Mouse (Mus musculus) kidney, embryonic 14.5 days (tissue): ENCODE results near the gene Cfap97d1. TPM values are rescaled to one million over a fixed set of nuclear protein-coding genes. Genes with fewer than 3 reads are reported as not detected.
A peak's percentile ranks its signal among the peaks of the same experiment; 100 is the strongest.

Experiments used
- ATAC-seq: fragments of 200-750 bp; cut with Nextera tagmentation; 2 replicates; pipeline ENCODE4 v1.8.0; 2017; ENCODE audit warnings: moderate number of reproducible peaks, mild to moderate bottlenecking, moderate TSS enrichment, moderate library complexity; ENCODE audit not compliant: low FRiP score, low TSS enrichment
- H3K27ac ChIP-seq: fragments of 300-500 bp; sonication (generic); 2 replicates; pipeline ENCODE4 v1.5.1; 2014; ENCODE audit warnings: low read depth, mild to moderate bottlenecking, low read length, moderate library complexity, mixed read lengths
- H3K27me3 ChIP-seq: fragments of 300-500 bp; sonication (generic); 2 replicates; pipeline ENCODE4 v1.6.1; 2014; ENCODE audit warnings: mild to moderate bottlenecking, low read length; ENCODE audit not compliant: control insufficient read depth, insufficient read depth
- H3K36me3 ChIP-seq: fragments of 300-500 bp; sonication (generic); 2 replicates; pipeline ENCODE4 v1.6.1; 2014; ENCODE audit warnings: low read length, mixed read lengths; ENCODE audit not compliant: control insufficient read depth, insufficient read depth
- H3K4me1 ChIP-seq: fragments of 300-500 bp; sonication (generic); 2 replicates; pipeline ENCODE4 v1.6.1; 2014; ENCODE audit warnings: low read length, mixed read lengths; ENCODE audit not compliant: control insufficient read depth, insufficient read depth
- H3K4me2 ChIP-seq: fragments of 300-500 bp; sonication (generic); replicated peaks from 2 replicates; pipeline ENCODE4 v1.6.1; 2014; ENCODE audit warnings: low read depth, mild to moderate bottlenecking, low read length
- H3K4me3 ChIP-seq: fragments of 300-500 bp; sonication (generic); 2 replicates; pipeline ENCODE4 v1.5.1; 2014; ENCODE audit warnings: mild to moderate bottlenecking, low read length
- H3K9ac ChIP-seq: fragments of 300-500 bp; sonication (generic); 2 replicates; pipeline ENCODE4 v1.6.1; 2014; ENCODE audit warnings: low read depth, mild to moderate bottlenecking, low read length, moderate library complexity
- H3K9me3 ChIP-seq: fragments of 300-500 bp; sonication (generic); 2 replicates; pipeline ENCODE4 v1.6.1; 2016; ENCODE audit warnings: low read length; ENCODE audit not compliant: control insufficient read depth
- WGBS: fragments of 180-500 bp; shearing (Covaris S2); extraction: QIAGEN DNeasy Blood & Tissue Kit; methylation state at CpG from one replicate; pipeline ENCODE4 v1.1.7; 2014; 5-methylcytosine and 5-hydroxymethylcytosine counted together
- polyA plus RNA-seq: library from polyadenylated mRNA; unstranded; fragments of >200 nt; fragmentation: Nextera tagmentation; extraction: Ambion mirVana; gene quantifications from 2 replicates; pipeline ENCODE4 v1.2.1, GENCODE M21; 2014

The Cfap97d1 gene
- polyA plus RNA-seq, 1 experiment from 2014 or later = not detected

DNA sequence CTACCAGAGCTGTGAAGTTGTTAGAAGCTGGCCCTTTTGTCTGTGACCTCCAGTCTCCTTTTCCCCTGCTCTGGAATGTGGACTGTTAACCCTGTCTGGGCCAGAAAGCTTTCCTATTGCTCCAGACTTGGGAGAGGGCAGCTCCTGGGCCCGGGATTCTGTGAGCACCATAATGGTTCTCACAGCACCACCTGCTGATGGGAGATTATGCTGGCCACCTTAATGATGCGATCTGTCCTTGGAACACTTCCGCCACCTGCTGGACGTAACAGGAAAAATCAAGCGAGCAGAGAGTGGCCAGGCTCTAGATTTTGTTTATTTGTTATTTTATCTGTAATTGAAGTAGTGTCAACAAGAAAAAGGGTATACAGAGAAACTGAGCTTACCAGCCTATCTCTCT lies 15.3 kb upstream of the Cfap97d1 start:
- Histone ChIP-seq H3K9ac (no peak overlapping the region), H3K9me3 (no peaks in the 10 kb centered on the region), H3K27ac (no peak overlapping the region), H3K4me1 (peaks cover 42% of the 10 kb centered on the region), H3K4me2 (0 out of 2 replicates have a peak overlapping the region, but pooled peaks have one; percentile 1), H3K36me3 (no peaks in the 10 kb centered on the region; the same call in 1 of the 2 replicates), H3K27me3 (peaks cover 21% of the 10 kb centered on the region), H3K4me3 (no peak overlapping the region)
- peak; percentile 48 for ATAC-seq
- WGBS = 0% methylated on average over 5 of the region's 5 CpGs

DNA sequence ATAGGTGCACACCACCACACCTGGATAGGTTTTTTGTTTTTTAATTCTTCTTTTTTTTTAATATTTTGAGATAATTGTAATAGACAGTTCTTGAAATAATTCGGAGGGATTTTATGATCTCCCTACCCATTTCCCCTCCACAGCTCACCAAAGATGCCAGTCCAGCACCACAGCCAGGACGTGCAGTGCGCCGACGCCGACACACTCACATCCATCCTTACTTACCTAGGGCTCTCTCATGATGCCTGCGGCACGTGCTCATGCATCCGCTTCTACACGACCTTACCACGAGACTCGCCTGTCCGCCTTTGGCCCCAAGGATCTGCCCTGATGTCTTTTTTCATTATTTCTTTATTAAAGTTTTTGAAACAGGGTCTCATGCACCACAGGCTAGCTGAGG lies 14.2 kb upstream of the Cfap97d1 start:
- Histone ChIP-seq H3K9me3 (no peaks in the 10 kb centered on the region), H3K27me3 (peaks cover 12% of the 10 kb centered on the region; the same call in 1 of the 2 replicates), H3K4me3 (no peak overlapping the region), H3K4me1 (peaks cover 38% of the 10 kb centered on the region), H3K9ac (no peak overlapping the region), H3K4me2 (no peak overlapping the region), H3K27ac (no peak overlapping the region), H3K36me3 (no peaks in the 10 kb centered on the region; the same call in 1 of the 2 replicates)
- 83% methylated on average over 13 of the region's 13 CpGs for WGBS
- ATAC-seq = no peak

DNA sequence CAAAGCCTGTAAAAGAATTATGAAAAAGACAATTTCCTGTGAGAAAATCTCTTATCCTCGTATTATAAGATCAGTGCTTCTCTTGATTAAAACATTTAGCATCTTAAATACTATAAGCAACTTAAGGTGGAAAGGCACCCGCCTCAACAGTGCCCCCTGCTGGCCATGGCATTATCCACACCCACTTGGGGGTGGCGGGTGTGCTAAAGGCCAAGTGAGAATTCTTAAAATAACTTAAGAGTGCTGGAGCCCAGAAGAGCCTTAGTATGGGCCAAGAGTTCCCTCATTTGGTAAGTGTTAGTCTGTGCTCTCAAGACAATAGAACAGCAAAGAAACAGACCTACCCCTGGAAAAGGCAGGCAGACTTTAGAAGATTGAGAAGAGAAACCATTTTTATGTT lies 12.7 kb upstream of the Cfap97d1 start:
- H3K9ac ChIP-seq = no peak overlapping the region
- peaks cover 23% of the 10 kb centered on the region for H3K4me1 ChIP-seq
- no peaks in the 10 kb centered on the region for H3K9me3 ChIP-seq
- H3K4me2 ChIP-seq = no peak overlapping the region
- H3K36me3 ChIP-seq = no peaks in the 10 kb centered on the region; the same call in 1 of the 2 replicates
- 57% methylated on average over 3 of the region's 3 CpGs for WGBS
- H3K27ac ChIP-seq = no peak overlapping the region
- H3K27me3 ChIP-seq = peaks cover 4% of the 10 kb centered on the region; the same call in 1 of the 2 replicates
- ATAC-seq = no peak
- no peak overlapping the region for H3K4me3 ChIP-seq

DNA sequence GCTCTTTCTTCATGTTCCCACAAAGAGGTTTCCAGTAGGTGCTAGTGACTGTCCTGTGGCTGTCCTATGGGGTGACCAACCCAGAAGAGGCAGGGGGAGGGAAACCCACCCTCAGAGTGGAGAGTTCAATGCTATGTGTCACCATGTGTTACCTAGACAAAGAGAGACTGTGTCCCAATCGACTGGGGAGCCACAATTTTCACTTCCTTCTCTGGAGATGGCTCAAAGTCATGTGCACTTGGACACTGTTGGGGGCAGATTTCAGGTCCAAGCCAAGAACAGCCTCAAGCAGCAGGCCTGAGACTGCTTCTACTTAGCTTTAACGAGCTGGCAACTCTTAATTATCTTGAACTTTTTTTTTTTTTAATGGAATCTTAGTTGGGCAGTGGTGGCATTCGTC lies 12.0 kb upstream of the Cfap97d1 start:
- no peak for ATAC-seq

DNA sequence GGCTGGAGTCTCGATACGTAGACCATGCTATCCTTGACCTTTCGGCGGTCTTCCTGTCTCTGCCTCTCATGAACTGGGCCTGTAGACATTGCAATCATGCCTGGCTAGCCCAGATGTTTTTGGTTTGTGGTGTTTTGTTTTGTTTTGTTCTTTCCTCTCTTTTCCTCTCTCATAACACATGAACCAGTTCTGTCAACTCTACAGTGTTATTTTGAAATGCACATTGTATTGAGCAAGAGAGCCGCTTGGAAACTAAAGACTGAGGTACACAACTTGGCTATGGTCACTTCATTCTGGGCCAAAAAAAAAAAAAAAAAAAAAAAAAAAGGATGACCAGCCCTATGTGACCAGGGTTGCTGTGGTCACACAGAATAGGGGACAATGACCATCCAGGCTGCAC lies 11.4 kb upstream of the Cfap97d1 start:
- H3K4me1 ChIP-seq = peaks cover 12% of the 10 kb centered on the region
- H3K9me3 ChIP-seq = peaks cover 2% of the 10 kb centered on the region; the same call in 1 of the 2 replicates
- 91% methylated on average over 5 of the region's 5 CpGs for WGBS
- no peak overlapping the region for H3K4me2 ChIP-seq
- no peak overlapping the region for H3K27ac ChIP-seq
- no peak for ATAC-seq
- no peaks in the 10 kb centered on the region for H3K27me3 ChIP-seq
- no peak overlapping the region for H3K4me3 ChIP-seq
- no peaks in the 10 kb centered on the region; the same call in 1 of the 2 replicates for H3K36me3 ChIP-seq
- no peak overlapping the region for H3K9ac ChIP-seq

More for the DNA sequence above, 12.0 kb upstream of the Cfap97d1 start:
- Histone ChIP-seq H3K4me1 (peaks cover 16% of the 10 kb centered on the region), H3K9ac (no peak overlapping the region), H3K9me3 (peaks cover 2% of the 10 kb centered on the region; the same call in 1 of the 2 replicates), H3K36me3 (no peaks in the 10 kb centered on the region; the same call in 1 of the 2 replicates), H3K4me2 (no peak overlapping the region), H3K27ac (no peak overlapping the region), H3K4me3 (no peak overlapping the region), H3K27me3 (no peaks in the 10 kb centered on the region)
- 75% methylated on average over 3 of the region's 3 CpGs for WGBS

DNA sequence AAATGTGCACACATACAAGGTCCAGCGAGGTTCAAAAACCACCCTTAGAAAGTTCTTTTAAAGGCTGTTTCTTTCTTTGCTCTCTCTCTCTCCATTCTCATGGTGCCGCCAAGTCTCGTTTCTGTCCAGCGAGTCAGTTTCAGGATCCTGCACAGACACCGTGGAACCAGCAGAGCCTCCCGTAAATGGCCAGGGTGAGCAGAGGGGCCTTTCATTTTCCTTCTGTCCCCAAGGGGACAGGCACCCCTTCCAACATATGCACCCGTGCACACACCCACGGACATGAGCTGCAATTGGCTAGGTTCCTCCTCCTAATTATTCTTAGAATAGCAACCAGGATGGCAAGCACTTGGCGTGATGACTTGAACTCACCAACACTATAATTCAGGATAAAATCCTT lies 10.6 kb upstream of the Cfap97d1 start:
- no peaks in the 10 kb centered on the region; the same call in 1 of the 2 replicates for H3K36me3 ChIP-seq
- WGBS = 73% methylated on average over 9 of the region's 9 CpGs
- H3K27me3 ChIP-seq = no peaks in the 10 kb centered on the region
- H3K27ac ChIP-seq = no peak overlapping the region
- H3K4me3 ChIP-seq = no peak overlapping the region
- H3K4me1 ChIP-seq = peaks cover 14% of the 10 kb centered on the region
- no peak for ATAC-seq
- H3K9me3 ChIP-seq = peaks cover 2% of the 10 kb centered on the region; the same call in 1 of the 2 replicates
- no peak overlapping the region for H3K9ac ChIP-seq
- no peak overlapping the region for H3K4me2 ChIP-seq

DNA sequence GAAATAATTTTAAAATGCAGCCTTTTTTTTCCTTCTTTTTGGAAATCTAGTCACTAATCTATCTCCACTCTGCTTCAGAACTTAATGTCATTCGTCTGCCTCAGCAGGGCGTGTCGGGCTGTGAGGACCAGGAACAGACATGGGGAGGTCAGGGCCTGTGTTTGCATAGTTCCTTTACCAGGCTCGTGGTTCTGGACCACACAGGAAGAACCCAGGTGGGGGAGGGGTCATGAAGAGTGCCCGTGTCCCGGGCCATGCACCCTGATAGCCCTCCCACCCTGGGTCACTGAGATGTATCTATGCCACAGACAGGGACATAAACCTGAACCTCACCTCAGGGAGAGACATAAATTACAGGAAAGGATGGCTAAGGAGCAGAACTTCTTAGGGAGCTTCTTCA lies 9.9 kb upstream of the Cfap97d1 start:
- 32% methylated on average over 6 of the region's 6 CpGs for whole genome bisulfite sequencing
- no peak overlapping the region for H3K27ac ChIP-seq

DNA sequence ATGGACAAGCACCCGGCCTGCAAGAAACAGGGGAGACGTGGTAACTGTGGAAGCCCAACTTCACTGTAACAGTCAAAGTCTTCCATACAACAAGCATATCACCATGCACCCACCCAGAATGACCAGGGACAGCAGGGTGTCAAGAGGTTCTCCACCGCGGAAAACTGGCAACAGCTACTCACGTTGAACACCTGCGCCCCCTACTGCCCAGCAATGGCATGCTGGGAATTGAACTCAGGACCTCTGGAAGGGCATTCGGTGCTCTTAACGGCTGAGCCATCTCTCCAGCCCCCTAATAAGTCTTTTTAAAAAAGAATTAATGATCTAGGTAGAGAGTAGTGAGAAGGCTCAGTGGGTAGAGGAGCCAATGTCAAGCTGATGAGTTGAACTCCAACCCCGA lies 9.2 kb upstream of the Cfap97d1 start:
- no peaks in the 10 kb centered on the region; the same call in 1 of the 2 replicates for H3K36me3 ChIP-seq
- H3K9me3 ChIP-seq = peaks cover 2% of the 10 kb centered on the region; the same call in 1 of the 2 replicates
- no peak overlapping the region for H3K4me3 ChIP-seq
- ATAC-seq = no peak
- H3K27me3 ChIP-seq = no peaks in the 10 kb centered on the region
- H3K4me2 ChIP-seq = no peak overlapping the region
- 0 out of 2 replicates have a peak, but pooled peaks cover 13% of the 10 kb centered on the region for H3K4me1 ChIP-seq
- no peak overlapping the region for H3K27ac ChIP-seq
- H3K9ac ChIP-seq = no peak overlapping the region
- whole genome bisulfite sequencing = 57% methylated on average over 9 of the region's 9 CpGs

More for the DNA sequence above, 9.9 kb upstream of the Cfap97d1 start:
- Histone ChIP-seq H3K4me1 (0 out of 2 replicates have a peak, but pooled peaks cover 13% of the 10 kb centered on the region), H3K36me3 (no peaks in the 10 kb centered on the region; the same call in 1 of the 2 replicates), H3K4me3 (no peak overlapping the region), H3K4me2 (no peak overlapping the region), H3K9ac (no peak overlapping the region), H3K9me3 (peaks cover 2% of the 10 kb centered on the region; the same call in 1 of the 2 replicates), H3K27me3 (no peaks in the 10 kb centered on the region)
- ATAC-seq = no peak

DNA sequence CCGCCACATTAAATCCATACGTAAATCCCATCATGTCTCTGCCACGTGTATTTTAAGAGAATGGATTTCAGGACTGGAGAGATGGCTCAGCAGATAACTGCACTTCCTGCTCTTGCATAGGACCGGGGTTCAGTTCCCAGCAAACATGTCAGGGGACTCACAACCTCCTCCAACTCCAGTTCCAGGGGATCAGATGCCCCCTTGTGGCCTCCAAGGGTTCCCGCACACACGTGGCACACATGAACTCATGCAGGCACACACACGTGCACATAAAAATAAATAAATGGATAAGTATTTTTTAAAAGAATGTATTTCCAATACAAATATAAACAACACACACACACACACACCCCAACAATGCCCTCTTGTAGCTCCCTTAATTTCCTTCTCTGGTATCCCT lies 7.1 kb upstream of the Cfap97d1 start:
- peaks cover 2% of the 10 kb centered on the region; the same call in 1 of the 2 replicates for H3K9me3 ChIP-seq
- no peak for ATAC-seq
- no peak overlapping the region for H3K4me3 ChIP-seq
- no peaks in the 10 kb centered on the region for H3K27me3 ChIP-seq
- peaks cover 3% of the 10 kb centered on the region; the same call in 1 of the 2 replicates for H3K36me3 ChIP-seq
- no peak overlapping the region for H3K9ac ChIP-seq
- 0 out of 2 replicates have a peak, but pooled peaks cover 22% of the 10 kb centered on the region for H3K4me1 ChIP-seq
- 91% methylated on average over 7 of the region's 7 CpGs for WGBS
- no peak overlapping the region for H3K27ac ChIP-seq
- no peak overlapping the region for H3K4me2 ChIP-seq
